Mouse (Mus musculus): ENCODE results near the gene Clec4g. TPM values are rescaled to one million over a fixed set of nuclear protein-coding genes. Genes with fewer than 3 reads are reported as not detected.
A peak's percentile ranks its signal among the peaks of the same experiment; 100 is the strongest.

Clec4g gene
- polyA plus RNA-seq, 1 experiment: 1.1 TPM

GRCm38 (mm10) chr8:3701491-3701890, 19.0 kb downstream of the Clec4g start:
- Histone ChIP-seq H3K4me3 (ENCODE audit: extremely low read depth, insufficient read depth, insufficient read length) (no peak overlapping the region), H3K36me3 (ENCODE audit: control insufficient read depth, insufficient read depth, low read length) (no peaks in the 10 kb centered on the region), H3K27ac (ENCODE audit: insufficient read depth, low read length) (no peak overlapping the region), H3K27me3 (ENCODE audit: control insufficient read depth, insufficient read depth, low read length) (no peaks in the 10 kb centered on the region), H3K4me1 (ENCODE audit: control insufficient read depth, insufficient read depth, insufficient read length) (peaks cover 2% of the 10 kb centered on the region; the same call in 1 of the 2 replicates)
- no peak for DNase-seq (ENCODE audit: low read depth in 1 of 2, low spot score in 2 of 2)
- WGBS: 93% methylated on average over 1 of the region's 1 CpGs
- TF ChIP-seq POLR2A (IDR thresholded peaks at IDR 0.05; ENCODE audit: low read depth, low read length): no peak
- TF ChIP-seq CTCF (IDR thresholded peaks at IDR 0.05; ENCODE audit: extremely low read depth, insufficient read depth, insufficient read length, insufficient replicate concordance): no peak

- H3K4me1 ChIP-seq (ENCODE audit: control insufficient read depth, insufficient read depth, insufficient read length): peaks cover 6% of the 10 kb centered on the region; the same call in 1 of the 2 replicates
- H3K4me3 ChIP-seq (ENCODE audit: extremely low read depth, insufficient read depth, insufficient read length): peak within 1 kb of the TSS; percentile 62
- H3K36me3 ChIP-seq (ENCODE audit: control insufficient read depth, insufficient read depth, low read length): peaks cover 10% of the 10 kb centered on the region
- no peaks in the 10 kb centered on the region for H3K27me3 ChIP-seq (ENCODE audit: control insufficient read depth, insufficient read depth, low read length)
- WGBS: 37% methylated on average over 3 of the region's 3 CpGs
- DNase-seq (ENCODE audit: low read depth in 1 of 2, low spot score in 2 of 2): peak; percentile 54 to 55
- no peak for TF ChIP-seq CTCF (IDR thresholded peaks at IDR 0.05; ENCODE audit: extremely low read depth, insufficient read depth, insufficient read length, insufficient replicate concordance)
- TF ChIP-seq POLR2A (IDR thresholded peaks at IDR 0.05; ENCODE audit: low read depth, low read length): no peak
- H3K27ac ChIP-seq (ENCODE audit: insufficient read depth, low read length): peak within 1 kb of the TSS; percentile 85
Measured at GRCm38 (mm10) chr8:3694121-3694520, 26.3 kb downstream of the Clec4g start, which contains the start of gene Fcer2a. Fcer2a (minus strand) TSS chr8:3694175.

GRCm38 (mm10) chr8:3690774-3691173, 29.7 kb downstream of the Clec4g start:
- no peak for TF ChIP-seq POLR2A (IDR thresholded peaks at IDR 0.05; ENCODE audit: low read depth, low read length)
- H3K27me3 ChIP-seq (ENCODE audit: control insufficient read depth, insufficient read depth, low read length): no peaks in the 10 kb centered on the region
- 70% methylated on average over 3 of the region's 3 CpGs for WGBS

GRCm38 (mm10) chr8:3687537-3687936, 32.9 kb downstream of the Clec4g start:
- H3K27me3 ChIP-seq (ENCODE audit: control insufficient read depth, insufficient read depth, low read length): no peaks in the 10 kb centered on the region
- peaks cover 41% of the 10 kb centered on the region for H3K36me3 ChIP-seq (ENCODE audit: control insufficient read depth, insufficient read depth, low read length)
- no peak overlapping the region for H3K4me3 ChIP-seq (ENCODE audit: extremely low read depth, insufficient read depth, insufficient read length)
- WGBS: 58% methylated on average over 6 of the region's 6 CpGs
- peaks cover 12% of the 10 kb centered on the region; the same call in 1 of the 2 replicates for H3K4me1 ChIP-seq (ENCODE audit: control insufficient read depth, insufficient read depth, insufficient read length)
- no peak for TF ChIP-seq POLR2A (IDR thresholded peaks at IDR 0.05; ENCODE audit: low read depth, low read length)
- peak; percentile 14; the same call in 1 of the 2 replicates for TF ChIP-seq CTCF (IDR thresholded peaks at IDR 0.05; ENCODE audit: extremely low read depth, insufficient read depth, insufficient read length, insufficient replicate concordance)
- no peak overlapping the region for H3K27ac ChIP-seq (ENCODE audit: insufficient read depth, low read length)
- no peak for DNase-seq (ENCODE audit: low read depth in 1 of 2, low spot score in 2 of 2)

More at GRCm38 (mm10) chr8:3690774-3691173, 29.7 kb downstream of the Clec4g start:
- Histone ChIP-seq H3K36me3 (ENCODE audit: control insufficient read depth, insufficient read depth, low read length) (peaks cover 26% of the 10 kb centered on the region), H3K27ac (ENCODE audit: insufficient read depth, low read length) (no peak overlapping the region), H3K4me3 (ENCODE audit: extremely low read depth, insufficient read depth, insufficient read length) (peak overlapping the region; percentile 9; the same call in 1 of the 2 replicates), H3K4me1 (ENCODE audit: control insufficient read depth, insufficient read depth, insufficient read length) (peaks cover 16% of the 10 kb centered on the region; the same call in 1 of the 2 replicates)
- DNase-seq (ENCODE audit: low read depth in 1 of 2, low spot score in 2 of 2): no peak

- H3K27ac ChIP-seq (ENCODE audit: insufficient read depth, low read length): 0 out of 2 replicates have a peak overlapping the region, but pooled peaks have one; percentile 22
- H3K4me3 ChIP-seq (ENCODE audit: extremely low read depth, insufficient read depth, insufficient read length): no peak overlapping the region
- no peak for DNase-seq (ENCODE audit: low read depth in 1 of 2, low spot score in 2 of 2)
- peaks cover 40% of the 10 kb centered on the region for H3K36me3 ChIP-seq (ENCODE audit: control insufficient read depth, insufficient read depth, low read length)
- peaks cover 12% of the 10 kb centered on the region; the same call in 1 of the 2 replicates for H3K4me1 ChIP-seq (ENCODE audit: control insufficient read depth, insufficient read depth, insufficient read length)
- TF ChIP-seq POLR2A (IDR thresholded peaks at IDR 0.05; ENCODE audit: low read depth, low read length) (no peak), CTCF (IDR thresholded peaks at IDR 0.05; ENCODE audit: extremely low read depth, insufficient read depth, insufficient read length, insufficient replicate concordance) (no peak)
- H3K27me3 ChIP-seq (ENCODE audit: control insufficient read depth, insufficient read depth, low read length): no peaks in the 10 kb centered on the region
- WGBS: 52% methylated on average over 5 of the region's 5 CpGs
Measured at GRCm38 (mm10) chr8:3685422-3685821, 35.0 kb downstream of the Clec4g start.

GRCm38 (mm10) chr8:3684530-3684929, 35.9 kb downstream of the Clec4g start:
- Histone ChIP-seq H3K27me3 (ENCODE audit: control insufficient read depth, insufficient read depth, low read length) (no peaks in the 10 kb centered on the region), H3K36me3 (ENCODE audit: control insufficient read depth, insufficient read depth, low read length) (peaks cover 44% of the 10 kb centered on the region), H3K4me1 (ENCODE audit: control insufficient read depth, insufficient read depth, insufficient read length) (peaks cover 10% of the 10 kb centered on the region; the same call in 1 of the 2 replicates), H3K4me3 (ENCODE audit: extremely low read depth, insufficient read depth, insufficient read length) (no peak overlapping the region), H3K27ac (ENCODE audit: insufficient read depth, low read length) (no peak overlapping the region)
- DNase-seq (ENCODE audit: low read depth in 1 of 2, low spot score in 2 of 2): no peak
- TF ChIP-seq POLR2A (IDR thresholded peaks at IDR 0.05; ENCODE audit: low read depth, low read length) (no peak), CTCF (IDR thresholded peaks at IDR 0.05; ENCODE audit: extremely low read depth, insufficient read depth, insufficient read length, insufficient replicate concordance) (no peak)

- TF ChIP-seq CTCF (IDR thresholded peaks at IDR 0.05; ENCODE audit: extremely low read depth, insufficient read depth, insufficient read length, insufficient replicate concordance) (no peak), POLR2A (IDR thresholded peaks at IDR 0.05; ENCODE audit: low read depth, low read length) (no peak)
- Histone ChIP-seq H3K4me3 (ENCODE audit: extremely low read depth, insufficient read depth, insufficient read length) (no peak overlapping the region), H3K27ac (ENCODE audit: insufficient read depth, low read length) (no peak overlapping the region), H3K27me3 (ENCODE audit: control insufficient read depth, insufficient read depth, low read length) (no peaks in the 10 kb centered on the region), H3K36me3 (ENCODE audit: control insufficient read depth, insufficient read depth, low read length) (peaks cover 46% of the 10 kb centered on the region), H3K4me1 (ENCODE audit: control insufficient read depth, insufficient read depth, insufficient read length) (peaks cover 12% of the 10 kb centered on the region)
- 82% methylated on average over 6 of the region's 6 CpGs for WGBS
- DNase-seq (ENCODE audit: low read depth in 1 of 2, low spot score in 2 of 2): no peak
Measured at GRCm38 (mm10) chr8:3683408-3684176, 36.9 kb downstream of the Clec4g start.
